Mouse (Mus musculus) splenic B cell, adult 2 months (primary cell): Measurements from ENCODE around the gene Dnaaf2.

Source experiments
- DNase-seq: peaks from one replicate; pipeline ENCODE4 v3.0.0-alpha.2; 2011; ENCODE audit warnings: low read depth, low spot score
- H3K27me3 ChIP-seq: 2 replicates; pipeline ENCODE4 v1.6.1; 2012; ENCODE audit warnings: mild to moderate bottlenecking, low read length, moderate library complexity, mixed read lengths; ENCODE audit not compliant: control insufficient read depth, poor library complexity, insufficient read depth, severe bottlenecking
- H3K36me3 ChIP-seq: 2 replicates; pipeline ENCODE4 v1.6.1; 2012; ENCODE audit warnings: mild to moderate bottlenecking, low read length, moderate library complexity, mixed read lengths; ENCODE audit not compliant: control insufficient read depth, poor library complexity, insufficient read depth, severe bottlenecking

The Dnaaf2 gene

GRCm38 (mm10) chr12:69198164-69198535 is at the start of gene Dnaaf2:
TSS of gene Dnaaf2 (minus strand) at chr12:69198429.
- no peaks in the 10 kb centered on the region for H3K27me3 ChIP-seq
- peak; percentile 62 for DNase-seq
- H3K36me3 ChIP-seq = no peaks in the 10 kb centered on the region

- Histone ChIP-seq H3K36me3 (no peaks in the 10 kb centered on the region), H3K27me3 (no peaks in the 10 kb centered on the region)
- peak; percentile 62 for DNase-seq
These were observed 43.7 kb upstream of the Dnaaf2 start for GRCm38 (mm10) chr12:69241771-69242431.

- DNase-seq = no peak
- no peaks in the 10 kb centered on the region for H3K36me3 ChIP-seq
- H3K27me3 ChIP-seq = no peaks in the 10 kb centered on the region
These were observed 43.2 kb upstream of the Dnaaf2 start for GRCm38 (mm10) chr12:69241405-69241770.

GRCm38 (mm10) chr12:69240876-69241275 is 42.6 kb upstream of the Dnaaf2 start, which contains the start of gene Klhdc1:
TSS of gene Klhdc1 (plus strand) at chr12:69241176.
- Histone ChIP-seq H3K27me3 (no peaks in the 10 kb centered on the region), H3K36me3 (no peaks in the 10 kb centered on the region)
- DNase-seq = no peak

GRCm38 (mm10) chr12:69238284-69238683 is 40.1 kb upstream of the Dnaaf2 start:
- H3K27me3 ChIP-seq = no peaks in the 10 kb centered on the region
- no peak for DNase-seq
- no peaks in the 10 kb centered on the region for H3K36me3 ChIP-seq

GRCm38 (mm10) chr12:69235782-69236181 is 37.6 kb upstream of the Dnaaf2 start:
- H3K36me3 ChIP-seq = no peaks in the 10 kb centered on the region

GRCm38 (mm10) chr12:69229251-69229650 is 31.0 kb upstream of the Dnaaf2 start:
- Histone ChIP-seq H3K27me3 (no peaks in the 10 kb centered on the region), H3K36me3 (no peaks in the 10 kb centered on the region)
- DNase-seq = peak; percentile 68

More at GRCm38 (mm10) chr12:69235782-69236181, 37.6 kb upstream of the Dnaaf2 start:
- H3K27me3 ChIP-seq = no peaks in the 10 kb centered on the region
- no peak for DNase-seq

GRCm38 (mm10) chr12:69227776-69228466 is 29.7 kb upstream of the Dnaaf2 start, which contains the start of gene Pole2:
TSS of gene Pole2 (minus strand) at chr12:69228195.
- H3K27me3 ChIP-seq = no peaks in the 10 kb centered on the region
- DNase-seq = peak; percentile 80
- H3K36me3 ChIP-seq = no peaks in the 10 kb centered on the region

- DNase-seq = no peak
- Histone ChIP-seq H3K36me3 (no peaks in the 10 kb centered on the region), H3K27me3 (no peaks in the 10 kb centered on the region)
These were observed 22.5 kb upstream of the Dnaaf2 start for GRCm38 (mm10) chr12:69220613-69221277.

GRCm38 (mm10) chr12:69216587-69216986 is 18.4 kb upstream of the Dnaaf2 start:
- Histone ChIP-seq H3K27me3 (no peaks in the 10 kb centered on the region), H3K36me3 (no peaks in the 10 kb centered on the region)
- no peak for DNase-seq

GRCm38 (mm10) chr12:69215000-69215785 is 17.0 kb upstream of the Dnaaf2 start:
- DNase-seq = no peak

GRCm38 (mm10) chr12:69214393-69214792 is 16.2 kb upstream of the Dnaaf2 start:
- Histone ChIP-seq H3K27me3 (no peaks in the 10 kb centered on the region), H3K36me3 (no peaks in the 10 kb centered on the region)
- DNase-seq = no peak

More at GRCm38 (mm10) chr12:69215000-69215785, 17.0 kb upstream of the Dnaaf2 start:
- H3K36me3 ChIP-seq = no peaks in the 10 kb centered on the region
- no peaks in the 10 kb centered on the region for H3K27me3 ChIP-seq

GRCm38 (mm10) chr12:69213186-69213777 is 15.1 kb upstream of the Dnaaf2 start:
- Histone ChIP-seq H3K36me3 (no peaks in the 10 kb centered on the region), H3K27me3 (no peaks in the 10 kb centered on the region)
- DNase-seq = no peak

GRCm38 (mm10) chr12:69211057-69211456 is 12.8 kb upstream of the Dnaaf2 start:
- Histone ChIP-seq H3K27me3 (no peaks in the 10 kb centered on the region), H3K36me3 (no peaks in the 10 kb centered on the region; the same call in 1 of the 2 replicates)
- peak; percentile 32 for DNase-seq
